10 mouse cellular contexts compared by ENCODE assay signal in the genomic region with DNA sequence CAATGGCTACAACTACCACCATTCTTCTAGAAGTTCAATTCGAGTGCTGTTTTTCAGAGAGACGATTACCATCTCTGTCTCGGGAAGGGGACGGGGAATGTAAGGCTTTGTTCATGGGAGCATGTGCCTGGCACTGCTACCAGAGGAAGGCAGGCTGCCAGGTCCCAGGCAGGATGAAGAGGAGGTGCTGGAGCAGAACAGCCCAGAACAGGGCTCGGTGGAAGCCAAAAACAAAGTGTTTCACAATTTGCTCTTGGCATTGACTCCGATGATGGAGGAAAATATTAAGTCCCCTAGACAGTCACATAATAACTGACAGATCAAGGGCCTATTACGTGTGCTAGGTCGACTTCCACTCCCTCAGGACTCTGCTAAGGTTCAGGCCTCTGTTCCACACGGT. TPM values are rescaled to one million over a fixed set of nuclear protein-coding genes. Genes with fewer than 3 reads are reported as not detected.
A peak's percentile ranks its signal among the peaks of the same experiment; 100 is the strongest.
DNase-seq lines count a peak whose midpoint lies in the region; ATAC-seq and TF ChIP-seq lines count a peak whose summit lies in the region.
"Had no signal": no experiment of that assay in that cellular context is flagged by ENCODE, and none has a peak within 500 bp of the region (broad histone marks: within the 10 kb centered on the region; RNA-seq: fewer than 3 reads in every experiment).

No protein-coding gene starts in this region.

- no peak overlapping the region for H3K4me3 ChIP-seq in hindbrain, postnatal 0 days (ENCODE audit: low read length)
- no peak overlapping the region for H3K4me3 ChIP-seq in hindbrain, embryonic 12.5 days
- H3K4me3 ChIP-seq in brown adipose tissue, adult 24 weeks (ENCODE audit: insufficient read depth, low read depth, low read length), result no peak overlapping the region
- H3K4me3 ChIP-seq in small intestine, adult 2 months (ENCODE audit: low read depth, low read length), result no peak overlapping the region
- no peak overlapping the region for H3K4me3 ChIP-seq in liver, embryonic 12.5 days
- H3K4me3 ChIP-seq: embryonic facial prominence, embryonic 15.5 days; liver, embryonic 15.5 days had no signal

- H3K9me3 ChIP-seq in hindbrain, postnatal 0 days (ENCODE audit: low read length), result no peaks in the 10 kb centered on the region
- no peaks in the 10 kb centered on the region for H3K9me3 ChIP-seq in hindbrain, embryonic 12.5 days (replicated peaks)
- H3K9me3 ChIP-seq in liver, embryonic 12.5 days (replicated peaks), result no peaks in the 10 kb centered on the region
- H3K9me3 ChIP-seq: embryonic facial prominence, embryonic 15.5 days; liver, embryonic 15.5 days had no signal

- H3K9ac ChIP-seq in hindbrain, postnatal 0 days (replicated peaks; ENCODE audit: low read length), result no peak overlapping the region
- no peak overlapping the region for H3K9ac ChIP-seq in hindbrain, embryonic 12.5 days
- no peak overlapping the region for H3K9ac ChIP-seq in liver, embryonic 12.5 days
- H3K9ac ChIP-seq: embryonic facial prominence, embryonic 15.5 days; liver, embryonic 15.5 days had no signal

- no peak overlapping the region for H3K4me2 ChIP-seq in hindbrain, postnatal 0 days (ENCODE audit: low read depth, low read length)
- no peak overlapping the region for H3K4me2 ChIP-seq in hindbrain, embryonic 12.5 days (replicated peaks)
- no peak overlapping the region for H3K4me2 ChIP-seq in liver, embryonic 12.5 days
- H3K4me2 ChIP-seq: embryonic facial prominence, embryonic 15.5 days; liver, embryonic 15.5 days had no signal

- H3K27me3 ChIP-seq in hindbrain, postnatal 0 days (ENCODE audit: insufficient read depth, low read length), result no peaks in the 10 kb centered on the region
- no peaks in the 10 kb centered on the region for H3K27me3 ChIP-seq in hindbrain, embryonic 12.5 days
- H3K27me3 ChIP-seq in small intestine, adult 2 months (ENCODE audit: control insufficient read depth, insufficient read depth, low read length), result no peaks in the 10 kb centered on the region
- H3K27me3 ChIP-seq in liver, embryonic 12.5 days (replicated peaks), result no peaks in the 10 kb centered on the region
- H3K27me3 ChIP-seq: embryonic facial prominence, embryonic 15.5 days; liver, embryonic 15.5 days had no signal

- no peak for TF ChIP-seq POLR2A in small intestine, adult 2 months (IDR thresholded peaks at IDR 0.05; ENCODE audit: low read depth, low read length)

- 0 out of 2 replicates have a peak, but pooled peaks cover 4% of the 10 kb centered on the region for H3K4me1 ChIP-seq in hindbrain, postnatal 0 days (ENCODE audit: insufficient read depth, low read length)
- no peaks in the 10 kb centered on the region for H3K4me1 ChIP-seq in hindbrain, embryonic 12.5 days
- peaks cover 11% of the 10 kb centered on the region for H3K4me1 ChIP-seq in brown adipose tissue, adult 24 weeks (ENCODE audit: control insufficient read depth, insufficient read depth, insufficient read length, low read length)
- peaks cover 10% of the 10 kb centered on the region for H3K4me1 ChIP-seq in small intestine, adult 2 months (ENCODE audit: control insufficient read depth, insufficient read depth, insufficient read length, low read length)
- no peaks in the 10 kb centered on the region for H3K4me1 ChIP-seq in liver, embryonic 12.5 days
- H3K4me1 ChIP-seq: liver, embryonic 15.5 days had no signal

- TF ChIP-seq CTCF in hindbrain, postnatal 0 days (IDR thresholded peaks at IDR 0.05; ENCODE audit: low read depth), result no peak
- no peak for TF ChIP-seq CTCF in small intestine, adult 2 months (IDR thresholded peaks at IDR 0.05; ENCODE audit: extremely low read depth, insufficient read length, insufficient replicate concordance, low read depth, low read length)

- no peak overlapping the region for H3K27ac ChIP-seq in hindbrain, postnatal 0 days
- no peak overlapping the region for H3K27ac ChIP-seq in hindbrain, embryonic 12.5 days
- peak overlapping the region; percentile 85 for H3K27ac ChIP-seq in brown adipose tissue, adult 24 weeks (replicated peaks; ENCODE audit: low read depth, low read length)
- peak overlapping the region; percentile 74 for H3K27ac ChIP-seq in small intestine, adult 2 months (ENCODE audit: insufficient read depth, low read depth, low read length)
- no peak overlapping the region for H3K27ac ChIP-seq in liver, embryonic 12.5 days
- H3K27ac ChIP-seq: embryonic facial prominence, embryonic 15.5 days; liver, embryonic 15.5 days had no signal

- 0 out of 2 replicates have a peak, but pooled peaks have one; percentile 55 for ATAC-seq in hindbrain, postnatal 0 days
- ATAC-seq in hindbrain, embryonic 12.5 days (ENCODE audit: low FRiP score), result no peak
- ATAC-seq in liver, embryonic 12.5 days, result no peak
- no peak for ATAC-seq in activated CD4-positive, CD25-positive, alpha-beta regulatory T cell, adult 4 months

- no peaks in the 10 kb centered on the region for H3K36me3 ChIP-seq in hindbrain, postnatal 0 days (ENCODE audit: insufficient read depth, low read length)
- H3K36me3 ChIP-seq in hindbrain, embryonic 12.5 days, result peaks cover 8% of the 10 kb centered on the region; the same call in 1 of the 2 replicates
- peaks cover 12% of the 10 kb centered on the region for H3K36me3 ChIP-seq in small intestine, adult 2 months (ENCODE audit: control insufficient read depth, insufficient read depth, low read length)
- 0 out of 2 replicates have a peak, but pooled peaks cover 4% of the 10 kb centered on the region for H3K36me3 ChIP-seq in liver, embryonic 12.5 days
- H3K36me3 ChIP-seq: liver, embryonic 15.5 days had no signal

- DNase-seq in hindbrain, postnatal 0 days (ENCODE audit: low spot score), result peak; percentile 63
- peak; percentile 34 for DNase-seq in gastrocnemius, postnatal 10 days
- DNase-seq in layer of hippocampus, postnatal 10 days (ENCODE audit: low spot score in 2 of 2), result peak; percentile 65 to 76

- WGBS in hindbrain, postnatal 0 days, result 46% methylated on average over 9 of the region's 9 CpGs
- WGBS in hindbrain, embryonic 12.5 days, result 91% methylated on average over 9 of the region's 9 CpGs
- WGBS in small intestine, adult 2 months, result 83% methylated on average over 9 of the region's 9 CpGs
- WGBS in liver, embryonic 12.5 days (ENCODE audit: insufficient replicate concordance), result 77% methylated on average over 9 of the region's 9 CpGs

RNA-seq across cellular contexts. Expression of gene Il20rb, which starts 24.9 kb away (rescaled TPM):
- 2.1 and 2.4 TPM in 2 replicates for total RNA-seq in hindbrain, postnatal 0 days (2014; rRNA removed)
- polyA plus RNA-seq in hindbrain, postnatal 0 days (2015; fragmentation: Nextera tagmentation; extraction: Ambion mirVana), result 2.3 and 2.7 TPM in 2 replicates
- polyA plus RNA-seq in hindbrain, embryonic 12.5 days (2016; fragmentation: Nextera tagmentation; extraction: Ambion mirVana), result 0.42 and 0.87 TPM in 2 replicates
- polyA plus RNA-seq in brown adipose tissue, adult 24 weeks (2012; ENCODE audit: insufficient read depth, insufficient read length, missing spikeins), result 1.3 TPM in 1 of 2 replicates, not detected in the other
- 1 to 10 TPM; 2.9 to 3.9 TPM for total RNA-seq in gastrocnemius, postnatal 10 days (2021)
- total RNA-seq in layer of hippocampus, postnatal 10 days (2021), result 1 to 10 TPM; 1.1 to 1.6 TPM
- polyA plus RNA-seq in small intestine, adult 2 months (2012; rRNA removed), result 0.61 and 1.1 TPM in 2 replicates
- polyA plus RNA-seq in liver, embryonic 12.5 days (2016; fragmentation: Nextera tagmentation; extraction: Ambion mirVana), result 0.42 and 0.43 TPM in 2 replicates
- polyA plus RNA-seq in activated CD4-positive, CD25-positive, alpha-beta regulatory T cell, adult 4 months (2017; shearing (Covaris generic)), result 1 to 10 TPM; 1.6 to 2.1 TPM

Comparison
In these comparisons a context has a peak if more than half of its experiments do, and no peak if none do; other contexts are left out.
1. H3K27ac ChIP-seq: peak in brown adipose tissue, adult 24 weeks (single experiment) and small intestine, adult 2 months (single experiment); none in hindbrain, postnatal 0 days (single experiment), hindbrain, embryonic 12.5 days (single experiment) and liver, embryonic 12.5 days (single experiment).
2. Peak in every context shown above with its lines, with median percentiles within 50 percentile points of each other: DNase-seq.